Mouse (Mus musculus) MEL (cell line): ENCODE measurements around the gene Syn2. TPM values are rescaled to one million over a fixed set of nuclear protein-coding genes. Genes with fewer than 3 reads are reported as not detected.

ENCODE experiments used
- DNase-seq: peaks from one replicate; pipeline ENCODE4 v3.0.0; 2011; ENCODE audit warnings: low read depth, low spot score
- H3K27ac ChIP-seq: 2 replicates; pipeline ENCODE4 v1.5.1; 2012; ENCODE audit warnings: low read depth, mild to moderate bottlenecking, control low read depth, low read length, moderate library complexity; ENCODE audit not compliant: control insufficient read depth
- H3K27me3 ChIP-seq, 2 experiments: fragments of 150-350 bp in 1 of 2; sonication (generic) in 1 of 2; 2 replicates each; pipeline ENCODE4 v1.6.1; 2012; ENCODE audit warnings: low read length in 2 of 2, mild to moderate bottlenecking in 2 of 2, improper control_type of control experiment in 1 of 2, moderate library complexity in 1 of 2; ENCODE audit not compliant: insufficient read depth in 2 of 2, control insufficient read depth in 1 of 2
- H3K36me3 ChIP-seq, 2 experiments: 2 replicates each; pipeline ENCODE4 v1.6.1; 2012 to 2014; ENCODE audit warnings: low read length in 2 of 2, improper control_type of control experiment in 1 of 2, inconsistent platforms in 1 of 2, mild to moderate bottlenecking in 1 of 2; ENCODE audit not compliant: insufficient read depth in 2 of 2, control insufficient read depth in 1 of 2
- H3K4me1 ChIP-seq, 2 experiments: fragments of 150-350 bp in 1 of 2; sonication (generic) in 1 of 2; 2 replicates each; pipeline ENCODE4 v1.6.1; 2012; ENCODE audit warnings: low read length in 2 of 2, improper control_type of control experiment in 1 of 2, mild to moderate bottlenecking in 1 of 2; ENCODE audit not compliant: insufficient read depth in 2 of 2, control insufficient read depth in 1 of 2
- H3K4me3 ChIP-seq, 2 experiments: fragments of 150-350 bp in 1 of 2; sonication (generic) in 1 of 2; 2 replicates each; pipeline ENCODE4 v1.5.1; 2012; ENCODE audit warnings: low read depth in 2 of 2, low read length in 2 of 2, mild to moderate bottlenecking in 2 of 2, moderate library complexity in 2 of 2, control low read depth in 1 of 2, improper control_type of control experiment in 1 of 2; ENCODE audit not compliant: control insufficient read depth in 1 of 2, insufficient read depth in 1 of 2
- H3K79me2 ChIP-seq: 2 replicates; pipeline ENCODE4 v1.6.1; 2012; ENCODE audit warnings: mild to moderate bottlenecking, low read length, moderate library complexity; ENCODE audit not compliant: control insufficient read depth, poor library complexity, insufficient read depth
- H3K9ac ChIP-seq: 2 replicates; pipeline ENCODE4 v1.6.1; 2012; ENCODE audit warnings: low read depth, mild to moderate bottlenecking, control low read depth, low read length, moderate library complexity; ENCODE audit not compliant: control insufficient read depth, poor library complexity, severe bottlenecking
- H3K9me3 ChIP-seq: fragments of 150-350 bp; sonication (generic); replicated peaks from 2 replicates; pipeline ENCODE4 v1.6.1; 2012; ENCODE audit warnings: mild to moderate bottlenecking, low read length, improper control_type of control experiment, moderate library complexity; ENCODE audit not compliant: insufficient read depth
- CHD1 ChIP-seq: IDR thresholded peaks from 2 replicates; pipeline ENCODE4 v1.6.1; 2012; ENCODE audit warnings: low read depth, mild to moderate bottlenecking, inconsistent platforms, low read length, improper control_type of control experiment
- CTCF ChIP-seq, 3 experiments: IDR thresholded peaks in 2 of 3; conservative IDR thresholded peaks in 1 of 3; 2 replicates each; pipeline ENCODE4 v1.5.1; 2011 to 2012; ENCODE audit warnings: low read length in 3 of 3, low read depth in 2 of 3, mild to moderate bottlenecking in 2 of 3, improper control_type of control experiment in 1 of 3, inconsistent platforms in 1 of 3, mixed read lengths in 1 of 3, moderate library complexity in 1 of 3; ENCODE audit not compliant: control insufficient read depth in 1 of 3, insufficient read depth in 1 of 3, poor library complexity in 1 of 3, severe bottlenecking in 1 of 3
- E2F4 ChIP-seq: IDR thresholded peaks from 2 replicates; pipeline ENCODE4 v1.6.1; 2011; ENCODE audit warnings: low read depth, low read length, improper control_type of control experiment, borderline replicate concordance
- ETS1 ChIP-seq: IDR thresholded peaks from 2 replicates; pipeline ENCODE4 v1.6.1; 2012; ENCODE audit warnings: low read depth, mild to moderate bottlenecking, inconsistent platforms, low read length, improper control_type of control experiment, moderate library complexity
- GABPA ChIP-seq: IDR thresholded peaks from 2 replicates; pipeline ENCODE4 v1.6.1; 2012; ENCODE audit warnings: low read depth, mild to moderate bottlenecking, inconsistent platforms, low read length, improper control_type of control experiment, moderate library complexity
- HCFC1 ChIP-seq: IDR thresholded peaks from 2 replicates; pipeline ENCODE4 v1.6.1; 2012; ENCODE audit warnings: low read depth, mild to moderate bottlenecking, inconsistent platforms, low read length, improper control_type of control experiment, moderate library complexity
- MAZ ChIP-seq: IDR thresholded peaks from 2 replicates; pipeline ENCODE4 v1.6.1; 2012; ENCODE audit warnings: low read depth, mild to moderate bottlenecking, inconsistent platforms, low read length, improper control_type of control experiment
- MYB ChIP-seq: IDR thresholded peaks from 2 replicates; pipeline ENCODE4 v1.6.1; 2011; ENCODE audit warnings: mild to moderate bottlenecking, low read depth, low read length, improper control_type of control experiment
- MYC ChIP-seq: IDR thresholded peaks from 2 replicates; pipeline ENCODE4 v1.6.1; 2011; ENCODE audit warnings: low read depth, mild to moderate bottlenecking, low read length, improper control_type of control experiment, moderate library complexity
- POLR2AphosphoS5 ChIP-seq: IDR thresholded peaks from 2 replicates; pipeline ENCODE4 v1.6.1; 2012; ENCODE audit warnings: low read depth, borderline replicate concordance, mild to moderate bottlenecking, inconsistent platforms, low read length, moderate library complexity, mixed read lengths
- RAD21 ChIP-seq: IDR thresholded peaks from 2 replicates; pipeline ENCODE4 v1.6.1; 2011; ENCODE audit warnings: mild to moderate bottlenecking, low read depth, low read length, improper control_type of control experiment
- RCOR1 ChIP-seq: IDR thresholded peaks from 2 replicates; pipeline ENCODE4 v1.6.1; 2012; ENCODE audit warnings: low read depth, mild to moderate bottlenecking, inconsistent platforms, low read length, improper control_type of control experiment
- SMC3 ChIP-seq: IDR thresholded peaks from 2 replicates; pipeline ENCODE4 v1.6.1; 2011; ENCODE audit warnings: low read depth, low read length, improper control_type of control experiment
- USF2 ChIP-seq, 2 experiments: IDR thresholded peaks; 2 replicates each; pipeline ENCODE4 v1.6.1; 2011 to 2012; ENCODE audit warnings: improper control_type of control experiment in 2 of 2, low read length in 2 of 2, borderline replicate concordance in 1 of 2, inconsistent platforms in 1 of 2, low read depth in 1 of 2, mild to moderate bottlenecking in 1 of 2; ENCODE audit not compliant: insufficient read depth in 1 of 2
- ZC3H11A ChIP-seq: IDR thresholded peaks from 2 replicates; pipeline ENCODE4 v1.6.1; 2012; ENCODE audit warnings: low read depth, mild to moderate bottlenecking, inconsistent platforms, low read length, improper control_type of control experiment
- ZMIZ1 ChIP-seq: IDR thresholded peaks from 2 replicates; pipeline ENCODE4 v1.6.1; 2012; ENCODE audit warnings: low read depth, mild to moderate bottlenecking, inconsistent platforms, low read length, improper control_type of control experiment, moderate library complexity
- polyA plus RNA-seq, 2 experiments: library from polyadenylated mRNA; stranded (reverse) in 1 of 2; unstranded in 1 of 2; fragments of >175 nt in 1 of 2; fragments of >200 nt in 1 of 2; gene quantifications; 2 replicates each; pipeline versions ENCODE4 v1.2.1 to v1.2.4; 2012; ENCODE audit warnings: low replicate concordance in 2 of 2, low read depth in 1 of 2; ENCODE audit not compliant: insufficient read length in 2 of 2, insufficient read depth in 1 of 2, missing spikeins in 1 of 2
- total RNA-seq: library from RNA; depleted of rRNA; stranded (reverse); fragments of 300-350 nt; gene quantifications from 2 replicates; pipeline ENCODE4 v1.2.3, GENCODE M21; 2012

Syn2 gene
- total and polyA plus RNA-seq, 3 experiments, result not detected

- peak; percentile 36 for DNase-seq
- TF ChIP-seq RAD21 (peak; percentile 71), ZMIZ1 (no peak), POLR2AphosphoS5 (no peak), CTCF (IDR thresholded peaks at IDR 0.05 in 2 of 3, conservative IDR thresholded peaks at IDR 0.05 in 1 of 3; ENCODE audit: control insufficient read depth in 1 of 3, insufficient read depth in 1 of 3, low read depth in 2 of 3, low read length in 3 of 3, poor library complexity in 1 of 3, severe bottlenecking in 1 of 3) (peak; percentile 62 to 74 (median 71)), CHD1 (no peak), MAZ (no peak), ZC3H11A (peak; percentile 49), SMC3 (peak; percentile 72), MYB (no peak)
- TF ChIP-seq, all 39 proteins: peak for 4
- Histone ChIP-seq H3K4me3 (no peak overlapping the region), H3K27me3 (no peaks in the 10 kb centered on the region; a peak in 1 of 4 replicates), H3K4me1 (no peaks in the 10 kb centered on the region), H3K79me2 (no peaks in the 10 kb centered on the region), H3K9me3 (no peaks in the 10 kb centered on the region), H3K27ac (no peak overlapping the region), H3K9ac (no peak overlapping the region), H3K36me3 (no peaks in the 10 kb centered on the region)
These were observed 133.2 kb downstream of the Syn2 start for GRCm38 (mm10) chr6:115267916-115268315.

DNA sequence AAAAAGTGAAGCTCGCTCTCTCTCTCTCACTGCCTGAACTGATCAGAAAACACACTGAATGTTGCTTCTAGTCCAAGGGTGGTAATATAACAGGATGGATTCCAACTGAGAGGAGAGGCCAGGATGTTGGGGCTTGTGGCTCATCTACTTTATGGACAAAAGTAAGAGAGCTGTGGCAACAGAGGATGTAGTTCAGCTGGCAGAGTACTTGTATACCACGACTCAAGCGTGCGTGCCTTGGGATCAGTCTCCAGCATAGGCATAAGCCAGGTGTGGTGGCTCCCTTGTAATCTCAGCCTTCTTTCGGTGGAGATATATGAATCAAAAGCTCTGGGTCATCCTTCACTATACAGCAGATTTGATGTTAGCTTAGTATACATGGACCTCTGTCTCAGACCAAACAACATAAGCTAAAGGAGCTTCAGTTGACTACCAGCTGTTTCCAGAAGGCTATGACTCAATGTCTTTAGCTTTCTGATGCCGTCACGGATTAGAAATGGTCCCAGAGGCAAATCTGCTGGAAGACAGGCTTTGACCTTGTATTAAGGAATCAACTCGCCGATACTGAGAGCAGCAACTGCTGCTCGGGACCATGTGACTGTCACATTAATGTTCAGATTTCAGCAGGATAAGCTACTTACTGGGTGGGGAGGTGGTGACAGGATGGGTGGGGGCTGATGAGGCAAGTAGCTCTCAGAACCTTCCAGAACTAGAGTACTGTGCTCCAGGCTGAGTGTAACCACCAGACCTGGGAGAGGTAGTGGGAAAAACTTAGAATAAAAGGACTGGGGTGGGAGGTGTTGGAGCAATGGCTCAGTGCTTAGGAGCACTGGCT lies 134.1 kb downstream of the Syn2 start:
- DNase-seq, result no peak
- Histone ChIP-seq H3K4me1 (no peaks in the 10 kb centered on the region), H3K36me3 (no peaks in the 10 kb centered on the region), H3K27me3 (no peaks in the 10 kb centered on the region; a peak in 1 of 4 replicates), H3K9me3 (no peaks in the 10 kb centered on the region), H3K9ac (no peak overlapping the region), H3K27ac (no peak overlapping the region), H3K79me2 (no peaks in the 10 kb centered on the region), H3K4me3 (no peak overlapping the region)
- no peak for TF ChIP-seq MYC
- no peak for TF ChIP-seq E2F4
- TF ChIP-seq CTCF (IDR thresholded peaks at IDR 0.05 in 2 of 3, conservative IDR thresholded peaks at IDR 0.05 in 1 of 3; ENCODE audit: control insufficient read depth in 1 of 3, insufficient read depth in 1 of 3, low read depth in 2 of 3, low read length in 3 of 3, poor library complexity in 1 of 3, severe bottlenecking in 1 of 3), result no peak
- TF ChIP-seq RCOR1, result no peak

- Histone ChIP-seq H3K4me1 (no peaks in the 10 kb centered on the region), H3K4me3 (no peak overlapping the region), H3K9ac (no peak overlapping the region), H3K9me3 (no peaks in the 10 kb centered on the region), H3K27me3 (no peaks in the 10 kb centered on the region; a peak in 2 of 4 replicates), H3K27ac (no peak overlapping the region), H3K36me3 (no peaks in the 10 kb centered on the region), H3K79me2 (no peaks in the 10 kb centered on the region)
- DNase-seq, result no peak
- TF ChIP-seq ETS1 (no peak), GABPA (no peak), USF2 (IDR thresholded peaks at IDR 0.05; ENCODE audit: borderline replicate concordance in 1 of 2, insufficient read depth in 1 of 2, low read depth in 1 of 2, low read length in 2 of 2) (no peak), HCFC1 (no peak), CHD1 (no peak)
- TF ChIP-seq, all 39 proteins: peak for 0
These were observed 134.9 kb downstream of the Syn2 start for GRCm38 (mm10) chr6:115269561-115269960.
